8 mouse cellular contexts compared by ENCODE assay signal in genomic region chr5:63874880-63875279, GRCm38 (mm10).
DNase-seq lines count a peak whose midpoint lies in the region; ATAC-seq lines count a peak whose summit lies in the region.

No protein-coding gene starts in this region.

- no peak overlapping the region for H3K27ac ChIP-seq in heart, embryonic 11.5 days (ENCODE audit: low read depth, low read length)
- no peak overlapping the region for H3K27ac ChIP-seq in hindbrain, embryonic 16.5 days (ENCODE audit: low read depth, low read length)

- H3K4me2 ChIP-seq in heart, embryonic 11.5 days: no peak overlapping the region
- H3K4me2 ChIP-seq in hindbrain, embryonic 16.5 days (ENCODE audit: low read length): no peak overlapping the region

- no peaks in the 10 kb centered on the region for H3K4me1 ChIP-seq in heart, embryonic 11.5 days (ENCODE audit: control insufficient read depth, insufficient read depth, low read length)
- peaks cover 5% of the 10 kb centered on the region for H3K4me1 ChIP-seq in hindbrain, embryonic 16.5 days (ENCODE audit: control insufficient read depth, insufficient read depth, low read depth, low read length)

- H3K36me3 ChIP-seq in heart, embryonic 11.5 days (ENCODE audit: control insufficient read depth, insufficient read depth, low read length): no peaks in the 10 kb centered on the region
- H3K36me3 ChIP-seq in hindbrain, embryonic 16.5 days (ENCODE audit: control insufficient read depth, insufficient read depth, low read length): no peaks in the 10 kb centered on the region

- H3K9ac ChIP-seq in heart, embryonic 11.5 days (ENCODE audit: low read depth, low read length): no peak overlapping the region
- H3K9ac ChIP-seq in hindbrain, embryonic 16.5 days (ENCODE audit: low read depth, low read length): no peak overlapping the region

- peak; percentile 49; the same call in 1 of the 2 replicates for ATAC-seq in heart, embryonic 11.5 days (replicated peaks; ENCODE audit: insufficient number of reproducible peaks, low FRiP score, low TSS enrichment)
- ATAC-seq in megakaryocyte, adult 5-6 weeks (ENCODE audit: poor library complexity, severe bottlenecking): peak; percentile 97
- ATAC-seq in activated CD4-positive, CD25-positive, alpha-beta regulatory T cell, adult 4 months: no peak
- ATAC-seq in hindbrain, embryonic 16.5 days: no peak

- no peak for DNase-seq in heart, postnatal 4 days
- peak; percentile 50 for DNase-seq in embryo, embryonic 11 days
- DNase-seq in kidney, postnatal 25 days: peak; percentile 67 to 85
- no peak for DNase-seq in right cerebral cortex, postnatal 4 days

- H3K27me3 ChIP-seq in heart, embryonic 11.5 days (ENCODE audit: control insufficient read depth, insufficient read depth, low read length): no peaks in the 10 kb centered on the region
- no peaks in the 10 kb centered on the region for H3K27me3 ChIP-seq in hindbrain, embryonic 16.5 days (replicated peaks; ENCODE audit: control insufficient read depth, insufficient read depth, low read length)

- WGBS in heart, embryonic 11.5 days (ENCODE audit: insufficient replicate concordance): 59% methylated on average over 16 of the region's 16 CpGs
- 60% methylated on average over 16 of the region's 16 CpGs for whole genome bisulfite sequencing in hindbrain, embryonic 16.5 days

- H3K4me3 ChIP-seq in heart, embryonic 11.5 days (ENCODE audit: low read depth, low read length): no peak overlapping the region
- no peak overlapping the region for H3K4me3 ChIP-seq in hindbrain, embryonic 16.5 days (ENCODE audit: low read length)

- no peaks in the 10 kb centered on the region for H3K9me3 ChIP-seq in heart, embryonic 11.5 days (replicated peaks; ENCODE audit: control insufficient read depth, low read length)
- H3K9me3 ChIP-seq in hindbrain, embryonic 16.5 days (ENCODE audit: control insufficient read depth, low read length): 0 out of 2 replicates have a peak, but pooled peaks cover 2% of the 10 kb centered on the region

Comparison
In these comparisons a context has a peak if more than half of its experiments do, and no peak if none do; other contexts are left out.
1. ATAC-seq: peak in heart, embryonic 11.5 days (single experiment) and megakaryocyte, adult 5-6 weeks (single experiment); none in activated CD4-positive, CD25-positive, alpha-beta regulatory T cell, adult 4 months (single experiment) and hindbrain, embryonic 16.5 days (single experiment).
2. DNase-seq: peak in embryo, embryonic 11 days (single experiment) and kidney, postnatal 25 days (2 of 2); none in heart, postnatal 4 days (single experiment) and right cerebral cortex, postnatal 4 days (single experiment).